Mouse (Mus musculus) G1E (cell line): ENCODE measurements around the gene Gcnt7.

Experiments
- CTCF ChIP-seq: IDR thresholded peaks from 2 replicates; pipeline ENCODE4 v1.5.1; 2012; ENCODE audit warnings: low read depth, low read length, inconsistent platforms, mixed read lengths
- TAL1 ChIP-seq: conservative IDR thresholded peaks from 2 replicates; pipeline ENCODE4 v1.6.1; 2012; ENCODE audit warnings: low read depth, low read length, inconsistent platforms, mixed read lengths

DNA sequence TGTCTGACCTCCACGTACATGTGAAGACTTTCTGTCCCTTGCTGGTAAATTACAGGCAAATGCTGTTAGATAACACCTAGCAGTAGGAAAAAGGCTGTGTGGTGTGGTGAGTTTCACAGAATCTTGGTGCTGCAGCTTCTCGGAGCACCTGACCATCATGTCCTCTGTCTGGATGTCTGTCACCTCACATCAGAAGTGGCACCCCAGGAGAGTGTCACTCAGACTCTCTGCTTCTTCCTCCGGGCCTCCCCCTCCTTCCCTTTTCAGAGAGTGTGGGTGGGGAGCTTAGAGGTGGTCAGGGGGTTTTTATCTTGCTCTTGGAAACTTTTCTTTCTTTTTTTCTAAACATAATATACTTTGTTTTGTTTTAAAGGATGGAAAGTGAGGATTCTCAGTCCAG lies 53.4 kb downstream of the Gcnt7 start:
- no peak for TF ChIP-seq CTCF
- TF ChIP-seq TAL1 = no peak
